Mouse (Mus musculus) midbrain, embryonic 12.5 days (tissue): ENCODE measurements at regions not wholly inside any gene's neighbourhood (a gene's known extent, or its start where the extent isn't known, plus 50 kb on each side); places are given as distances from the start of the nearest gene placed in this dataset. TPM values are rescaled to one million over a fixed set of nuclear protein-coding genes. Genes with fewer than 3 reads are reported as not detected.

Experiments used
- ATAC-seq: fragments of 200-750 bp; cut with Nextera tagmentation; 2 replicates; pipeline ENCODE4 v1.8.0; 2017; ENCODE audit warnings: low read depth, moderate TSS enrichment, moderate library complexity; ENCODE audit not compliant: low FRiP score
- H3K27ac ChIP-seq: fragments of 300-500 bp; sonication (generic); replicated peaks from 2 replicates; pipeline ENCODE4 v1.5.1; 2016; ENCODE audit warnings: mild to moderate bottlenecking
- H3K27me3 ChIP-seq: fragments of 300-500 bp; sonication (generic); 2 replicates; pipeline ENCODE4 v1.6.1; 2016; ENCODE audit warnings: mild to moderate bottlenecking
- H3K36me3 ChIP-seq: fragments of 300-500 bp; sonication (generic); 2 replicates; pipeline ENCODE4 v1.6.1; 2016
- H3K4me1 ChIP-seq: fragments of 300-500 bp; sonication (generic); 2 replicates; pipeline ENCODE4 v1.6.1; 2016
- H3K4me2 ChIP-seq: fragments of 300-500 bp; sonication (generic); replicated peaks from 2 replicates; pipeline ENCODE4 v1.6.1; 2016; ENCODE audit warnings: mild to moderate bottlenecking, moderate library complexity
- H3K4me3 ChIP-seq: fragments of 300-500 bp; sonication (generic); 2 replicates; pipeline ENCODE4 v1.5.1; 2016; ENCODE audit warnings: mild to moderate bottlenecking
- H3K9ac ChIP-seq: fragments of 300-500 bp; sonication (generic); replicated peaks from 2 replicates; pipeline ENCODE4 v1.6.1; 2016; ENCODE audit warnings: mild to moderate bottlenecking, moderate library complexity
- H3K9me3 ChIP-seq: fragments of 300-500 bp; sonication (generic); 2 replicates; pipeline ENCODE4 v1.6.1; 2016; ENCODE audit warnings: mild to moderate bottlenecking
- WGBS: fragments of 180-500 bp; shearing (Covaris S2); methylation state at CpG from one replicate; pipeline ENCODE4 v1.1.7; 2016; 5-methylcytosine and 5-hydroxymethylcytosine counted together
- microRNA-seq: library from miRNA; unstranded; fragments of <30 nt; microRNA quantifications from one replicate; pipeline ENCODE4, GENCODE M21; 2017

DNA sequence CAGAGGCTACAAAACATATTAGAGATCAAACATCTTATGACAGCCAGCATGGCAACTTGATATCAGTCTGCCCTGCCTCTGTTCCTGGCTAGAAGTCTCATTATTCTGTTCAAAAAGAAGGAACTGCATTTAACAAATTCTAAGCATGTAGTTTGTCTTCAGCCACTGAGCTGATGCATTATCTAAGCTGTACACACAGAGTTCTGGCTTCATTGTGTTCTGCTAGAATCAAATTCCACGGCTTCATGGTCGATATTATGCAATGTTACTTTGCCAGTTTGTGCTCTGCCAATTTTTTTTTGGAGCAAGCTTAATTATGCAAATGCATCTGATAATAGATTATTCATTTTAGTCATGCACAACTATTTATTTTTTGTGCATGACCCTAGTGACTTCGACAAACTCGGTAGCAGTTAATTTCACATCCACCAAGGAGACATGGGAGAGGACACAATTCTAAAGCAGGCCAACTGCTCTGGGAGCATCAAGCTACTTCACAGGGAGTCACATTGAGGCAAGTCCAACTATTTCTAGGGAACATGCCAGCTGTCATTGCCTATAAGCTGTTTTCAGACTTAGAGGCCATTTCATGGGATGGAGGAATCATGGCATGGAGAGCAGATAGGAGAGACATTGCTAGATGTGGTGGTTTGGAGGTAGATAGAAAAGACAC is 360.8 kb downstream of the Kif20b start:
- H3K27me3 ChIP-seq = no peaks in the 10 kb centered on the region

DNA sequence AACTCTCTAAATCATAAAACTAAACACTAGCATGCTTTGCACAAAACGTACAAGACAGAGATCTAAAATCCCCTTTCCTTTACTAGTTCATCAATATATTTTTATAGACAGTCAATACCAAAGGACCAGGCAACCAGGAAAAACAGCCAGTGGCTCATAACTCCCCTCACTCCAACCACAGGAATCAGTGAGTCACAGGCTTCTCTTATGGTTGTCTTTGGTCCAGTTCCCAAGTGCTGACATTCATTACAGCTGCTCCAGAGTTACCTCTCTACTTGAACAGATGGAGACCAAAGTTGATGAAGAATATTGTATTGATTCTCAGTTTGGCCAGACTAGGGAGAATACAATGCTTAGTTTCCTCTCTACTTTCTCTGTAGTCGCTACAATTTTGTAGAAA is 376.7 kb downstream of the Kif20b start:
- H3K4me3 ChIP-seq = no peak overlapping the region
- H3K27ac ChIP-seq = no peak overlapping the region
- no peak overlapping the region for H3K9ac ChIP-seq
- no peak for ATAC-seq
- no peaks in the 10 kb centered on the region for H3K27me3 ChIP-seq
- no peaks in the 10 kb centered on the region for H3K4me1 ChIP-seq
- H3K4me2 ChIP-seq = no peak overlapping the region
- H3K9me3 ChIP-seq = no peaks in the 10 kb centered on the region
- no peaks in the 10 kb centered on the region for H3K36me3 ChIP-seq
- WGBS = 86% methylated on average over 2 of the region's 2 CpGs

More for the DNA sequence above, 360.8 kb downstream of the Kif20b start:
- no peak overlapping the region for H3K4me3 ChIP-seq
- no peaks in the 10 kb centered on the region for H3K36me3 ChIP-seq
- H3K27ac ChIP-seq = no peak overlapping the region
- ATAC-seq = no peak
- no peak overlapping the region for H3K4me2 ChIP-seq
- H3K9me3 ChIP-seq = no peaks in the 10 kb centered on the region
- no peak overlapping the region for H3K9ac ChIP-seq
- no peaks in the 10 kb centered on the region for H3K4me1 ChIP-seq
- WGBS = 77% methylated on average over 4 of the region's 4 CpGs

DNA sequence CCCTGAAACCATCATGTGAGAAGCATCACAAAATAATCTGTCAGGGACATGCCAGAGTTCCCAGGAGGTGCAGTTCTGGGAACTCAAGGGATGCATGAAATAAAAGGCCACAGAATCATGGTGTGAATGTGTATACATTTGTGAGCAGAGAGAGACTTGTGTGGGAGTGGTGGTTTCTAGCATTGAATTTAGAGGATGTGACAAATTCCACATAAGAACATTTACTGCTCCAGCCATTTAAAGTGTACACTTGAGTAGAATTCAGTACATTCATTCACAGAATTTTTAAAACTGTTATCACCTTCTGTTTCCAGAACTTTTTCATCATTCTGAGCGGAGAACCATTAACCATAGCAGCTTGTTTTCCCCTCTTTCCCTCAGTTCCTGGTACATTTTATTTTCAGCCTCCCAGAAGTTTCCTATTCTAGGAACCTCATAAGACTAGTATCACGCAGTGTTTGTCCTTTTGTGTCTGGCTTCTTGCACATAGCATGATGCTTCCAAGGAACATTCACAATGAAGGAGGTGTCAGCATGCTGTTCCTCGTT is 380.6 kb downstream of the Kif20b start:
- WGBS = 90% methylated on average over 3 of the region's 3 CpGs
- Histone ChIP-seq H3K36me3 (no peaks in the 10 kb centered on the region), H3K27me3 (no peaks in the 10 kb centered on the region), H3K4me3 (no peak overlapping the region), H3K4me2 (no peak overlapping the region), H3K9me3 (no peaks in the 10 kb centered on the region), H3K4me1 (no peaks in the 10 kb centered on the region), H3K27ac (no peak overlapping the region), H3K9ac (no peak overlapping the region)
- ATAC-seq = no peak

Small RNA genes in the stretch of these regions (microRNA-seq; reads per million reads assigned to microRNA genes)
- gene Gm23075 = not detected
